Mouse (Mus musculus) CH12.LX (cell line): Measurements from ENCODE around the gene Kdm4b.

ENCODE experiments used
- CTCF ChIP-seq, 2 experiments: IDR thresholded peaks in 1 of 2; conservative IDR thresholded peaks in 1 of 2; 2 replicates each; pipeline ENCODE4 v1.5.1; 2011 to 2012; ENCODE audit warnings: low read depth in 2 of 2, low read length in 2 of 2, improper control_type of control experiment in 1 of 2, inconsistent platforms in 1 of 2, mild to moderate bottlenecking in 1 of 2, moderate library complexity in 1 of 2
- E2F4 ChIP-seq: IDR thresholded peaks from 2 replicates; pipeline ENCODE4 v1.6.1; 2011; ENCODE audit warnings: low read depth, low read length, improper control_type of control experiment; ENCODE audit not compliant: insufficient replicate concordance
- EP300 ChIP-seq: IDR thresholded peaks from 2 replicates; pipeline ENCODE4 v1.6.1; 2011; ENCODE audit warnings: low read length, improper control_type of control experiment
- ETS1 ChIP-seq: conservative IDR thresholded peaks from 2 replicates; pipeline ENCODE4 v1.6.1; 2012; ENCODE audit warnings: low read depth, mild to moderate bottlenecking, inconsistent platforms, low read length, improper control_type of control experiment, moderate library complexity
- MXI1 ChIP-seq: IDR thresholded peaks from 2 replicates; pipeline ENCODE4 v1.6.1; 2011; ENCODE audit warnings: mild to moderate bottlenecking, low read depth, low read length, improper control_type of control experiment
- NELFE ChIP-seq: IDR thresholded peaks from 2 replicates; pipeline ENCODE4 v1.6.1; 2011; ENCODE audit warnings: low read depth, low read length, improper control_type of control experiment
- POLR2A ChIP-seq: IDR thresholded peaks from 2 replicates; pipeline ENCODE4 v1.6.1; 2011; ENCODE audit warnings: low read depth, mild to moderate bottlenecking, improper control_type of control experiment, low read length
- RAD21 ChIP-seq: IDR thresholded peaks from 2 replicates; pipeline ENCODE4 v1.6.1; 2011; ENCODE audit warnings: low read depth, mild to moderate bottlenecking, low read length, improper control_type of control experiment, moderate library complexity
- SIN3A ChIP-seq: IDR thresholded peaks from 2 replicates; pipeline ENCODE4 v1.6.1; 2012; ENCODE audit warnings: low read length, improper control_type of control experiment, inconsistent platforms
- TBP ChIP-seq: conservative IDR thresholded peaks from 2 replicates; pipeline ENCODE4 v1.6.1; 2011; ENCODE audit warnings: low read depth, low read length, improper control_type of control experiment
- USF1 ChIP-seq: IDR thresholded peaks from 2 replicates; pipeline ENCODE4 v1.6.1; 2014; ENCODE audit warnings: low read depth, mild to moderate bottlenecking, inconsistent platforms, low read length, improper control_type of control experiment
- USF2 ChIP-seq: conservative IDR thresholded peaks from 2 replicates; pipeline ENCODE4 v1.6.1; 2011; ENCODE audit warnings: low read depth, low read length, improper control_type of control experiment
- ZNF384 ChIP-seq: IDR thresholded peaks from 2 replicates; pipeline ENCODE4 v1.6.1; 2012; ENCODE audit warnings: low read depth, low read length, improper control_type of control experiment, inconsistent platforms

GRCm38 (mm10) chr17:56439731-56440460 lies 114.0 kb downstream of the Kdm4b start:
- TF ChIP-seq SIN3A (no peak), CTCF (conservative IDR thresholded peaks at IDR 0.05 in 1 of 2, IDR thresholded peaks at IDR 0.05 in 1 of 2; ENCODE audit: low read depth in 2 of 2, low read length in 2 of 2) (no peak), USF1 (no peak), POLR2A (no peak), ETS1 (no peak), ZNF384 (no peak), EP300 (no peak), USF2 (no peak), TBP (no peak), RAD21 (no peak), E2F4 (no peak), NELFE (no peak), MXI1 (no peak)
